Mouse (Mus musculus): Measurements from ENCODE around the gene Setdb1. TPM values are rescaled to one million over a fixed set of nuclear protein-coding genes. Genes with fewer than 3 reads are reported as not detected.

The Setdb1 gene
- polyA plus RNA-seq, 1 experiment from 2014 or later: 39.4 TPM

DNA sequence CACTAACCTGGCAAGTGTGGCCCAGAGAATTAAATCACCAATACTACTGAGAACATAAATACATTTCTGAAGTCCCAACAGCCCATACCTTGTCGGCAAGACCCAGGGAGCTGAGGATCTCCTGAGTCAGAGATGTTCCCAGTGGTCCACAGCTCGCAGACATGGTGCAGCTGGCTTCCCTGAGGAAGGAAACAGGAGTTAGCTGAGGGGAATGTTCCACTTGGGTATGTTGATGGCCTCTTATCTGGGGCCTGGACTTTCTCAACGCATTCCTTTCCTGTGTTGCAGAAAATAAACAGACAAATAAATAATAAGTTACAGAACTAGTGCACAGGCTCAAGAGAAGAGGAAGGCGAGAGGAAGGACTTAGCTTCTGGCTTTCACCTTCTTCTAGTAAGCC is 50.8 kb downstream of the Setdb1 start:
- no peak overlapping the region for H3K9ac ChIP-seq
- H3K4me3 ChIP-seq (replicated peaks): no peak overlapping the region
- ATAC-seq (ENCODE audit: insufficient number of reproducible peaks, low FRiP score, low TSS enrichment, low read depth): no peak
- H3K36me3 ChIP-seq: no peaks in the 10 kb centered on the region
- H3K27ac ChIP-seq (replicated peaks): no peak overlapping the region
- peaks cover 8% of the 10 kb centered on the region; the same call in 1 of the 2 replicates for H3K4me1 ChIP-seq
- H3K27me3 ChIP-seq: no peaks in the 10 kb centered on the region
- WGBS: 78% methylated on average over 4 of the region's 4 CpGs
- no peak overlapping the region for H3K4me2 ChIP-seq (replicated peaks)
- H3K9me3 ChIP-seq (replicated peaks): no peaks in the 10 kb centered on the region

DNA sequence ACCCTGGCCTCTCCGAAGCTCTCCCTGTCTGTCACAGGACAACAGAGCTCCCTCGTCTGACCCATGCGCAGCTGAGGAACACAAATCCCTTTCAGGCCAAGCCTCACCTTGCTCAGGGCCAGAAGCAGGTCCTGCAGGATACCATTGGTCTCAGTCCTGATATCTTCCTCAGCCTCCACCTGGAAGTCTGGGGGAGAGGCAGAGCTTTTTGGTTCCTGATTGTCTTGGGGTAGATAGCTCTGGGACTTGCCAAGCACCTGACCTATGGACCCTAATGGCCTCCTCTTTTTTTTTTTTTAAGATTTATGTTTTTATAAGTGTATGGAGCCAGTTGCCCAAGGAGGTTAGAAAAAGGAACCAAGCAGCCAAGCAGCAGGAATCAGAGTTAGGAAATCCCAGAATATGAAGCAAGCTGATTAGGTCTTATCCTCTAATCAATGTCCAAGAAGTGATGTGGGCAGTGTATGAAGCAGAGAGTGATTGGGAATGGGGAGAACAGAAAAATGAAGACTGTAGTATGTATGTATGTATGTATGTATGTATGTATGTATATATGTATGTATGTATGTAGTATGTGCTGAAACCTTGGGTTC is 55.7 kb downstream of the Setdb1 start:
- Histone ChIP-seq H3K36me3 (peaks cover 11% of the 10 kb centered on the region; the same call in 1 of the 2 replicates), H3K27me3 (no peaks in the 10 kb centered on the region), H3K4me3 (replicated peaks) (no peak overlapping the region), H3K27ac (replicated peaks) (no peak overlapping the region), H3K9ac (no peak overlapping the region), H3K4me1 (peaks cover 1% of the 10 kb centered on the region; the same call in 1 of the 2 replicates), H3K4me2 (replicated peaks) (no peak overlapping the region), H3K9me3 (replicated peaks) (no peaks in the 10 kb centered on the region)
- no peak for ATAC-seq (ENCODE audit: insufficient number of reproducible peaks, low FRiP score, low TSS enrichment, low read depth)
- WGBS: 77% methylated on average over 3 of the region's 3 CpGs

GRCm38 (mm10) chr3:95298018-95298417 is 59.0 kb downstream of the Setdb1 start:
- ATAC-seq (ENCODE audit: insufficient number of reproducible peaks, low FRiP score, low TSS enrichment, low read depth): no peak
- Histone ChIP-seq H3K4me3 (replicated peaks) (no peak overlapping the region), H3K4me1 (peaks cover 7% of the 10 kb centered on the region; the same call in 1 of the 2 replicates), H3K9me3 (replicated peaks) (no peaks in the 10 kb centered on the region), H3K27ac (replicated peaks) (no peak overlapping the region; the same call in 1 of the 2 replicates), H3K9ac (no peak overlapping the region), H3K36me3 (peaks cover 39% of the 10 kb centered on the region), H3K27me3 (no peaks in the 10 kb centered on the region), H3K4me2 (replicated peaks) (no peak overlapping the region)
- WGBS: 81% methylated on average over 7 of the region's 7 CpGs

DNA sequence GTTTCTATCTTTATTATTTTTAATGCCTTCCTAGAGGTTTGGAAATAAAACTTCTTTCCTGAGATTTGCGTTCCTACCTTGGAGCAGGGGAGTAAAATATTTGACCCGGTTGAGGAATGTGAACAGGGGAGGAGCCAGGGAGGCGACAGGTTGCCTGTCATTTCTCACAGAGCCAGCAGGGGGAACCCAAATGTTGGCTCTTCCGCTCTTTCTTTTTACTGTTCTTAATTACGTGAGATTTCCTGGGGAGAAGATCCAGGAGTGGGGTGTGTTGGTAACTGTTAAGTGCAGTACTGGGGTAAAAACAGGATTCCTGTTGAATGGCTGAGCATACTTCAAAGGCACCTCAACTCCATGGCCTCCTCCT is 60.9 kb downstream of the Setdb1 start:
- H3K4me3 ChIP-seq (replicated peaks): no peak overlapping the region
- no peak overlapping the region for H3K9ac ChIP-seq
- H3K27me3 ChIP-seq: no peaks in the 10 kb centered on the region
- peaks cover 57% of the 10 kb centered on the region for H3K36me3 ChIP-seq
- H3K9me3 ChIP-seq (replicated peaks): no peaks in the 10 kb centered on the region
- ATAC-seq (ENCODE audit: insufficient number of reproducible peaks, low FRiP score, low TSS enrichment, low read depth): no peak
- peaks cover 7% of the 10 kb centered on the region; the same call in 1 of the 2 replicates for H3K4me1 ChIP-seq
- no peak overlapping the region for H3K4me2 ChIP-seq (replicated peaks)
- 6% methylated on average over 5 of the region's 5 CpGs for WGBS
- H3K27ac ChIP-seq (replicated peaks): no peak overlapping the region

DNA sequence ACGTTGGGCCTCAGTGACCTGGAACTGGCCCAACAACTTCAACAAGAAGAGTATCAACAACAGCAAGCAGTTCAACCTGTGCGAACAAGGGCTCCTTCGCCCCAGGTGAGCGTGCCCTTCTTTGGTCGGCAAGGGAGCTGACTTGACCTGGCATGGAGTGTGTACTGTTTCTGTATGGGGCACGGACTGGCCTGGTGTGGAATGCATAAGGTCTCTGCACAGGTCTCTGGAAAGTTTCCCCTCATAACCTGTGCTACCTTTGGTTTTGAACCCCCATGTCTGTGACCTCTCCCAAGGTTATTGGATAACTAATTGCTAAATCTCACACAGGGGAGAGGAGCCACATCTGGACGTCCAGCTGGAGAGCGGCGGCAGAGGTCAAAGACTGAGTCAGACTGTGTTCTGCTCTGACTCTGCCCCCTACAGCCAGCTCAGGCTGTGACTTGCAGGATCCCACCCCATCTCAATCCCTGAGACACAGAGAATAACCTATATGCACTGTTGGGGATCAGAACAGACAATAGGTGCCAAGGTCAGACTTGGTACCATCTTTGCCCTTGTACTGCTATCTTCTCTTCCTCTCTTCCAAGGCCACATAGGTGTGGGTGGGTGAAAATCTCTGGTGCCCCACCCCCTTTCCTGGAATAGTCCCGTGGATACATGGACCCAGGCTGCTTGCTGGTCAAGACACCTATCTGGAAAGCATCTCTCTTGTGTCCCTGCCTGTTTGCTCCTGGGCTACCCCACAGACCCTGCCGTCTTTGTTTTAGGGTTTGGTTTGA is 61.5 kb downstream of the Setdb1 start:
- Histone ChIP-seq H3K9ac (no peak overlapping the region), H3K4me1 (peaks cover 7% of the 10 kb centered on the region; the same call in 1 of the 2 replicates), H3K27ac (replicated peaks) (peak overlapping the region; percentile 65; the same call in 1 of the 2 replicates), H3K4me2 (replicated peaks) (no peak overlapping the region), H3K9me3 (replicated peaks) (no peaks in the 10 kb centered on the region), H3K36me3 (peaks cover 63% of the 10 kb centered on the region), H3K27me3 (no peaks in the 10 kb centered on the region), H3K4me3 (replicated peaks) (no peak overlapping the region)
- no peak for ATAC-seq (ENCODE audit: insufficient number of reproducible peaks, low FRiP score, low TSS enrichment, low read depth)
- 72% methylated on average over 11 of the region's 11 CpGs for WGBS

DNA sequence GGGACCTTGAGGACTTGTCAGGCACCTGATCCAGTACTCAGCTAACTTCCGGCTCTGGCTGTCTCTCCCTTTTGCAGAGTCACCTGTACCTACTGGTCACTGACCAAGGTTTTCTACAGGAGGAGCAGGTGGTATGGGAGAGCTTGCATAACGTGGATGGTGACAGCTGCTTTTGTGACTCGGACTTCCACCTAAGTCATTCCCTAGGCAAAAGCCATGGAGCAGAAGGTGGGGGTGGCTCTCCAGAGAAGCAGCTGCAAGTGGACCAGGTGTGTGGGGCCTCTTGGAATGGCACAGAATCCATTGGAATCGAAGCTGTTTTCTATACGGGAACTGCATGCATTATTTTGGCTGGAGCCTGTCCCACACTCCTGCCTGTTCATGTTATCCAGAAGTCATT is 62.3 kb downstream of the Setdb1 start:
- 76% methylated on average over 5 of the region's 5 CpGs for WGBS
- peaks cover 66% of the 10 kb centered on the region for H3K36me3 ChIP-seq
- no peak for ATAC-seq (ENCODE audit: insufficient number of reproducible peaks, low FRiP score, low TSS enrichment, low read depth)

DNA sequence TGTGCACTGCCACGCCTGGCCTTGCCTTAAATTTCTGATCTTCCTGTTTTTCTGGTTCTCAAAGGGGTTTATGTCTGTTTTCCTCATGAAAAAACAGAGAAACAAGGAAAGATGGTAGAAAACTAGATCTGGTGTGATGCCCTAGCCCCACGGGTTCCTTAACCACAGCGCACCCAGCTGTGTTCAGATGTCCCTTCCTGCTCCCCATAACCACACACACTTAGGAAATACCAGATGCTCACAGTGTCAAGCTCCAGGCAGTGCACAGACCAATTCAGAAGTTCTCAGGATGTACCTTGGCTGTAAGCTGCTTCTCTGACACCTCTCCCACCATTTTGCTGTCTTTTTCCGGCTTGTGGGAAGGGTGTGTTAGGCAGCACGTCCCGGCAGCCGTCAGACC is 62.7 kb downstream of the Setdb1 start:
- Histone ChIP-seq H3K4me2 (replicated peaks) (no peak overlapping the region), H3K9ac (no peak overlapping the region), H3K9me3 (replicated peaks) (no peaks in the 10 kb centered on the region), H3K27ac (replicated peaks) (peak overlapping the region; percentile 65), H3K4me3 (replicated peaks) (no peak overlapping the region), H3K27me3 (no peaks in the 10 kb centered on the region), H3K36me3 (peaks cover 66% of the 10 kb centered on the region), H3K4me1 (peaks cover 7% of the 10 kb centered on the region; the same call in 1 of the 2 replicates)
- WGBS: 80% methylated on average over 7 of the region's 7 CpGs
- no peak for ATAC-seq (ENCODE audit: insufficient number of reproducible peaks, low FRiP score, low TSS enrichment, low read depth)

More for the DNA sequence above, 62.3 kb downstream of the Setdb1 start:
- Histone ChIP-seq H3K4me2 (replicated peaks) (no peak overlapping the region), H3K9me3 (replicated peaks) (no peaks in the 10 kb centered on the region), H3K9ac (no peak overlapping the region), H3K27me3 (no peaks in the 10 kb centered on the region), H3K27ac (replicated peaks) (peak overlapping the region; percentile 65), H3K4me3 (replicated peaks) (no peak overlapping the region), H3K4me1 (peaks cover 7% of the 10 kb centered on the region; the same call in 1 of the 2 replicates)

- no peak overlapping the region for H3K4me3 ChIP-seq (replicated peaks)
- H3K9ac ChIP-seq: no peak overlapping the region
- no peak overlapping the region for H3K4me2 ChIP-seq (replicated peaks)
- WGBS: 68% methylated on average over 11 of the region's 11 CpGs
- ATAC-seq (ENCODE audit: insufficient number of reproducible peaks, low FRiP score, low TSS enrichment, low read depth): no peak
- no peaks in the 10 kb centered on the region for H3K9me3 ChIP-seq (replicated peaks)
- H3K27ac ChIP-seq (replicated peaks): peak overlapping the region; percentile 65; the same call in 1 of the 2 replicates
- peaks cover 70% of the 10 kb centered on the region for H3K36me3 ChIP-seq
- no peaks in the 10 kb centered on the region for H3K27me3 ChIP-seq
- H3K4me1 ChIP-seq: peaks cover 7% of the 10 kb centered on the region; the same call in 1 of the 2 replicates
Measured at GRCm38 (mm10) chr3:95293537-95293936, 63.5 kb downstream of the Setdb1 start.

- Histone ChIP-seq H3K36me3 (peaks cover 77% of the 10 kb centered on the region), H3K27ac (replicated peaks) (no peak overlapping the region), H3K4me1 (peaks cover 7% of the 10 kb centered on the region; the same call in 1 of the 2 replicates), H3K9ac (no peak overlapping the region), H3K4me3 (replicated peaks) (no peak overlapping the region), H3K9me3 (replicated peaks) (no peaks in the 10 kb centered on the region), H3K4me2 (replicated peaks) (no peak overlapping the region), H3K27me3 (no peaks in the 10 kb centered on the region)
- 81% methylated on average over 2 of the region's 2 CpGs for WGBS
- no peak for ATAC-seq (ENCODE audit: insufficient number of reproducible peaks, low FRiP score, low TSS enrichment, low read depth)
Measured at GRCm38 (mm10) chr3:95292899-95293298, 64.1 kb downstream of the Setdb1 start.

DNA sequence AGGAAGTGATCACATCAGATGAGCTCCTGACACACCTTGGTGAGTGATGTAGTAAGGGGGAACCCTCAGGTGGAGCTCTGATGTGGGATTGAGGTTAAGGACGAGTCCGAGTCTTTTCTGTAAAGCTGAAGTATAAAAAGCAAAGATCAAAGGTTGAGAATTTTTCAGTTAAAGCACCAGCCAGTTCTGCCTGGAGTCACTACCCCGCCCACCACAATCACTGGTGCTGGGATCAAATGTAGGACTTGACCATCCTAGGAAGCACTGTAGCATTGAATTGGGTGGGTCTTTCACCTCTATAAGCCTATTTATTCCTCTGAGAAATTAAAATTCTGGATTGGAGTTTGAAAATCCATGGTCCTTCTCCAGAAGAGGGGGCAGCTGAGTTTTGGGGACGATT is 66.0 kb downstream of the Setdb1 start:
- 81% methylated on average over 4 of the region's 4 CpGs for WGBS
- H3K27me3 ChIP-seq: no peaks in the 10 kb centered on the region
- ATAC-seq (ENCODE audit: insufficient number of reproducible peaks, low FRiP score, low TSS enrichment, low read depth): no peak

DNA sequence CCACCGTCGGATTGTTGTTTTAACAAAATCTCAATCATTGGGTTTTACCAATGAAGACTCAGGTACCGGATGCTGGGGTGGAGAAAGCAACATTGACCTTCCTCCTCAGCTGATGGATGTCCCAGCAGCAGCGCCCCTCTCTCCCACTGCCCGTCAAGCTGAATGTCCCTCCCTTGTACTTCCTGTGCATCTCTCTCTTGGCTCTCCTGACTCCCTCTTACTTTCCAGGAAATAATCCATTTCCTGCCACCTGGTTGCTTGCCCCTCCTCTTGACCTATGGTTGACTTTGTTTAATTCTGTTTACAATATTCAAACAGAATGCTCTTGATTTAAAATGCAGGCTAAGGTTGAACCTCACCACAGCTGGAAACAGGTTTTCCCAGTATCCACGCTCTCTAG is 66.8 kb downstream of the Setdb1 start:
- no peak overlapping the region for H3K27ac ChIP-seq (replicated peaks)
- H3K27me3 ChIP-seq: no peaks in the 10 kb centered on the region
- H3K36me3 ChIP-seq: peaks cover 64% of the 10 kb centered on the region
- H3K4me1 ChIP-seq: peaks cover 4% of the 10 kb centered on the region; the same call in 1 of the 2 replicates
- H3K9ac ChIP-seq: no peak overlapping the region
- no peak for ATAC-seq (ENCODE audit: insufficient number of reproducible peaks, low FRiP score, low TSS enrichment, low read depth)
- no peak overlapping the region for H3K4me3 ChIP-seq (replicated peaks)
- H3K9me3 ChIP-seq (replicated peaks): no peaks in the 10 kb centered on the region
- WGBS: 80% methylated on average over 6 of the region's 6 CpGs
- H3K4me2 ChIP-seq (replicated peaks): no peak overlapping the region

More for the DNA sequence above, 66.0 kb downstream of the Setdb1 start:
- H3K4me2 ChIP-seq (replicated peaks): no peak overlapping the region
- no peaks in the 10 kb centered on the region for H3K9me3 ChIP-seq (replicated peaks)
- H3K9ac ChIP-seq: no peak overlapping the region
- no peak overlapping the region for H3K27ac ChIP-seq (replicated peaks)
- peaks cover 3% of the 10 kb centered on the region; the same call in 1 of the 2 replicates for H3K4me1 ChIP-seq
- H3K4me3 ChIP-seq (replicated peaks): no peak overlapping the region
- peaks cover 71% of the 10 kb centered on the region for H3K36me3 ChIP-seq

All from embryonic facial prominence, embryonic 15.5 days (tissue).